Mouse (Mus musculus) gastrocnemius, adult 18-20 months (tissue): ENCODE data around the gene Strip1. TPM values are rescaled to one million over a fixed set of nuclear protein-coding genes. Genes with fewer than 3 reads are reported as not detected.

Source experiments
- total RNA-seq, 2 experiments: library from RNA; stranded (reverse); gene quantifications; 2 replicates each; pipeline ENCODE4 v1.2.3; 2021

Gene Strip1
- total RNA-seq, 2 experiments from 2014 or later, result 15.1 to 17.9 TPM

Other genes starting within 250 kb of the Strip1 start
- 10 to 100 TPM; 53.1 to 95.8 TPM for gene Kcnc4, start 172.1 kb downstream of the Strip1 start, total RNA-seq
- 1 to 10 TPM; 1.0 to 2.3 TPM for gene Slc6a17, start 113.7 kb downstream of the Strip1 start, total RNA-seq
- gene Ubl4b, start 76.6 kb downstream of the Strip1 start, total RNA-seq, result not detected
- not detected for gene Alx3, start 36.7 kb downstream of the Strip1 start, total RNA-seq
- gene Gm10961, start 372 bp downstream of the Strip1 start, total RNA-seq, result not detected
- 10 to 100 TPM; 25.0 to 30.9 TPM for gene Ahcyl1, start 64.9 kb upstream of the Strip1 start, total RNA-seq
- gene Csf1, start 128.8 kb upstream of the Strip1 start, total RNA-seq, result 1 to 10 TPM; 6.6 to 8.4 TPM
- gene Eps8l3, start 245.5 kb upstream of the Strip1 start, total RNA-seq, result not detected